Comparison of ENCODE assay signal across 8 mouse cellular contexts in the genomic region with DNA sequence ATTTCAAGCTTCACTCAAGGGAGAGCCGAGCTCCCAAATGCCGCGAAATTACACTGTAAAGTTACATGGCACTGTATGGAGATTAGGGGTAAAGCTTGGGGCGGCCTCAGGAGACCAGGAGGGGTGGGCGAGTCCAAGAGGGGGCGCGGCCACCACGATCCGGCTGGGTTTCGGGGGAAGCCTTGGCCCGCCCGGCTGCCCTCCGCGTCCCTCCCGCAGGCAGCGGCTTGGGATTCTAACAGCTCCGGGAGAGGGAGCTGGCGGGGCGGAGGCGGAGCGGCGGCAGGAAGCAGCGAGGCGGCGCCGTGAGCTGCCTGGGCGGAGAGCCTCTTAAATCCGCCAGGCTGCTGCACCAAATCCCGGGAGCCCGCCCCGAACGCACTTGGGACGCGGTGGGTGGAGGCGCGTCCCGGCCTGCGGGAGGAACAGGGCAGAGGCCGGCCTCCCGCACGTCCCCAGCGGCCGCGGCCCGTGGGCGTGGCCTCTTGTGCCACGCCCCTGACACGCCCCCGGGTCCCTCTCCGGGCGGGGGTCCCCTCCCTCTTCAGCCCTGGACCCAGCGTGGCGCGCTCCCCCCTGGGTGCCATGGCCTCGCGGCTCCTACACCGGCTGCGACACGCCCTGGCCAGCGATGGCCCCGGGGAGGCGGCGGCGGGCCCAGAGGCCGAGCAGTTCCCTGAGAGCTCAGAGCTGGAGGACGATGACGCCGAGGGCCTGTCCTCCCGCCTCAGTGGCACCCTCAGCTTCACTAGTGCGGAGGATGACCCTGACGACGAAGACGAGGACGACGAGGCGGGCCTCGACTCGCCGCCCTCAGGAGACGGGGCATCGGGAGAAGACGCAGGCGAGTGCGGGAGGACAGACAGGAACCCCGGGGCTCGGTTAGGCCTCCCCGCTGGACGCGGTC. TPM values are rescaled to one million over a fixed set of nuclear protein-coding genes. Genes with fewer than 3 reads are reported as not detected.
DNase-seq lines count a peak whose midpoint lies in the region; ATAC-seq lines count a peak whose summit lies in the region.

TSS of gene Snx21 (plus strand) at position 343 of the 907 bp plus-strand sequence.

- ATAC-seq in hindbrain, embryonic 13.5 days (ENCODE audit: low FRiP score): peak; percentile 86

- peak; percentile 37 for DNase-seq in T-cell, adult 2 months (ENCODE audit: low spot score)
- peak; percentile 85 to 91 for DNase-seq in cerebellum, postnatal 36 days
- DNase-seq in frontal cortex, postnatal 25 days (ENCODE audit: low spot score in 2 of 2): peak; percentile 63 to 73
- peak; percentile 83 for DNase-seq in left cerebral cortex, adult 11 months (ENCODE audit: low spot score)
- peak; percentile 96 for DNase-seq in lung, postnatal 36 days
- peak; percentile 93 for DNase-seq in retina, postnatal 1 day
- peak; percentile 78 for DNase-seq in thymus, postnatal 4 days

- peak within 1 kb of the TSS; percentile 66 for H3K4me3 ChIP-seq in hindbrain, embryonic 13.5 days

- H3K9me3 ChIP-seq in hindbrain, embryonic 13.5 days: no peaks in the 10 kb centered on the region

- WGBS in hindbrain, embryonic 13.5 days: under 1% methylated on average over 87 of the region's 89 CpGs

- H3K27ac ChIP-seq in hindbrain, embryonic 13.5 days: peak within 1 kb of the TSS; percentile 69

- 0 out of 2 replicates have a peak, but pooled peaks cover 6% of the 10 kb centered on the region for H3K27me3 ChIP-seq in hindbrain, embryonic 13.5 days

- peak within 1 kb of the TSS; percentile 82 for H3K9ac ChIP-seq in hindbrain, embryonic 13.5 days

- H3K36me3 ChIP-seq in hindbrain, embryonic 13.5 days: peaks cover 6% of the 10 kb centered on the region; the same call in 1 of the 2 replicates

- peaks cover 33% of the 10 kb centered on the region for H3K4me1 ChIP-seq in hindbrain, embryonic 13.5 days (replicated peaks)

- peak within 1 kb of the TSS; percentile 91 for H3K4me2 ChIP-seq in hindbrain, embryonic 13.5 days

RNA-seq across cellular contexts. Expression of gene Snx21, which starts in this region (rescaled TPM):
- polyA plus RNA-seq in hindbrain, embryonic 13.5 days (2015; fragmentation: Nextera tagmentation; extraction: Ambion mirVana): 21.0 and 22.4 TPM in 2 replicates

Comparison
In these comparisons a context has a peak if more than half of its experiments do, and no peak if none do; other contexts are left out.
1. Peak in every context shown above with its lines: DNase-seq, ATAC-seq, H3K4me3 ChIP-seq and H3K27ac ChIP-seq.
2. DNase-seq: peak in every context shown above with its lines; median percentile 96 in lung, postnatal 36 days; 93 in retina, postnatal 1 day; 88 in cerebellum, postnatal 36 days; 83 in left cerebral cortex, adult 11 months; 78 in thymus, postnatal 4 days; 68 in frontal cortex, postnatal 25 days; 37 in T-cell, adult 2 months.